Mouse (Mus musculus) heart, postnatal 0 days (tissue): ENCODE measurements at regions not wholly inside any gene's neighbourhood (a gene's known extent, or its start where the extent isn't known, plus 50 kb on each side); places are given as distances from the start of the nearest gene placed in this dataset.

Experiments
- CTCF ChIP-seq: IDR thresholded peaks from 2 replicates; pipeline ENCODE4 v1.5.1; 2016; ENCODE audit warnings: antibody characterized with exemption, control low read depth, low read depth
- EP300 ChIP-seq: IDR thresholded peaks from 2 replicates; pipeline ENCODE4 v1.6.1; 2016; ENCODE audit warnings: antibody characterized with exemption, low read depth

- TF ChIP-seq CTCF (no peak), EP300 (no peak)
Measured at GRCm38 (mm10) chr8:41815272-41815671, 398.4 kb upstream of the Frg1 start.
